Mouse (Mus musculus): ENCODE measurements around the gene Gm2431.
"Not testable (repeated sequence)": the region's sequence is repeated elsewhere in the genome, so short reads cannot be mapped to it uniquely, and the experiment has no call there.

- not testable (repeated sequence) for TF ChIP-seq CTCF (IDR thresholded peaks at IDR 0.05; ENCODE audit: extremely low read depth, insufficient read length, insufficient replicate concordance, low read depth, low read length); POLR2A (IDR thresholded peaks at IDR 0.05; ENCODE audit: low read depth, low read length)
These were observed at the start of gene Gm2431 for GRCm38 (mm10) chr7:142258254-142258653.

Measured in small intestine, adult 2 months (tissue).